Mouse (Mus musculus): Measurements from ENCODE around the gene Cops7b. TPM values are rescaled to one million over a fixed set of nuclear protein-coding genes. Genes with fewer than 3 reads are reported as not detected.
A peak's percentile ranks its signal among the peaks of the same experiment; 100 is the strongest.

Cops7b gene
- total RNA-seq, 2 experiments from 2014 or later, result 5.8 to 30.3 TPM

DNA sequence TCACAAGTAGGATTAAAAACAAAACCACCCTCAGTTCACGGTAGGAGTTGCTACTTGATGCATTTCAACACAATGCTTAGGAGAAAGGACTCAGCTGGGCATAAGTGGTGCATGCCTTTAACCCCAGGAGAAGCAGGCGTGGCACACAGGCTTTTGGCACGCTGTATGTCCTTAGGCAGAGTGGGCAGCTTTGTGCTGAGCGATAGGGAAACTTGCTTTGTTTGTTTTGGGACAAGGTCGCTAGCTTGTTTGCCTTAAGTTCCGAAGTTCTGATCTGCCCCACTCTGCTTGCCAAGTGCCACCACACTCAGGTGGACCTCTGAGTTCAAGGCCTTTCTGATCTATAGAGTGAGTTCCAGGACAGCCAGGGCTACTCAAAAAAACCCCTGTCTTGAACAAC is 12.6 kb downstream of the Cops7b start:
- ATAC-seq (ENCODE audit: poor library complexity, severe bottlenecking), result no peak

DNA sequence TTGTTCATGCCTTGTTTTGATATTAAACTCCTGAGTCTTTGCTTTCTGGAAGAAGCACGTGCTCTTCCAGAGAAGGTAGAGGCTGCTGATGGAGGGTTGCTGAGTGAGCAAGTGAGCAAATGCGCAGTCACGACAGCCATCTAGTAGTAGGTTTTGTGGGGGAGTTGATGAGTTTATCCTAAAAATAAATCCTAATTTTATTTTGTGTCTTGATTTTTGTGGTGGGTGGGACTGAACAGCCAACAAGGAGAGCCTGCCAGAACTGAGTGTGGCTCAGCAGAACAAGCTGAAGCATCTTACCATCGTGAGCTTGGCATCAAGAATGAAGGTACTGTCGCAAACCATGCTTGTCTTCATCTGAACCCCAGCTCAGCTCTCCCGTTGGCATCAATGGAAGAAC is 13.8 kb downstream of the Cops7b start:
- no peak for ATAC-seq (ENCODE audit: poor library complexity, severe bottlenecking)

DNA sequence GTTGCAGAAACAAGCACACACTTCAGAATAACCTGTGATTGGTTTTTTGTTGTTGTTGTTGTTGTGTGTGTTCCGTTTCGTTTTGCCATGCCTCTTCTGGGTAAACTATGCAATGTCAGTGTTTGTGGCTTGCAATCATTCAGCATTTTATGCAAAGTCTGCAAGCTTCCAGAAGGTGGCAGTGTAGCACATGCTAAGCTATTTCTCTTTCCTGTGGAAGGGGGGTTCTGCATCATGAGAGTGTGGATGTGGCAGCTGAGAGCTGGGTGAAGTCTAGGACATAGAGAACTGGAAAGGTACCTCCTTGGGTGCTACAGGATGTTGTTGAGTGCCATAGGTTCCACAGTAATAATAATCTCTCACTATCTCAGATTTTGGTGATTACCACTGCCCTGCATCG is 15.8 kb downstream of the Cops7b start:
- no peak for ATAC-seq (ENCODE audit: poor library complexity, severe bottlenecking)

DNA sequence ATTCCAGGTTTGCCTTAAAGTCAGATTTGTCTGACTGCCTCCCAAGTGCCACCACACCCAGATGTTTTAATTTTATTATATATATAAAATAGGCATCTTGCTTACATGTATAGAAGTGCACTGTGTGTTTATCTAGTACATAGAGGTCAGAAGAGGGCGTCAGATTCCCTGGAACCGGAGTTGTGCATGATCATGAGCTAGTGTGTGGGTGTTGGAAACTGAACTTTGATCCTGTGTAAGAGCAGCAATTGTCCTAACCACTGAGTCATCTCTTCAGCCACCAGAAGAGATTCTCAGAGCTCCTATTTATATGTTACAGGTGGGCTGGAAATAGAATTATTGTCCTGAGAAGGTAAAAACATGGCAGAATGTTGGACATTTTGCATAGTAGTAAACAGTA is 17.4 kb downstream of the Cops7b start:
- no peak for ATAC-seq (ENCODE audit: poor library complexity, severe bottlenecking)

DNA sequence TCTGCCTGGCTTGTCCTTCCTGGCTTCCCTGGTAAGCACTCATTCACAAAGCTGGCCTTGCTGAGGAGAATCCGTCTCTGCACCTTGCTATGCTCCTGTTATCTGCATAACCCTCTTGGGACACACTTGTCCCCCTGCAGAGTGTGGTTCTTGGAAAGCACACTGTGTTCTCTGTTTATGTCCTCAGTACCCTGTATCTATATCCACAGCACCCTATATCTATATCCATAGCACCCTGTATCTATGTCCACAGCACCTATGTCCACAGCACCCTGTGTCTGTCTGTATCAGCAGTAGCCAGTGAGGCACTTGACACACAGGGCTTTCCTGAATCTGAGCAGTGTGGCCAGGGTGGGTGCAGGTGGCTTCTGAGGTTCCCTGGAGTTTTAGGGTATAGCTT is 28.2 kb downstream of the Cops7b start:
- ATAC-seq (ENCODE audit: poor library complexity, severe bottlenecking), result no peak

DNA sequence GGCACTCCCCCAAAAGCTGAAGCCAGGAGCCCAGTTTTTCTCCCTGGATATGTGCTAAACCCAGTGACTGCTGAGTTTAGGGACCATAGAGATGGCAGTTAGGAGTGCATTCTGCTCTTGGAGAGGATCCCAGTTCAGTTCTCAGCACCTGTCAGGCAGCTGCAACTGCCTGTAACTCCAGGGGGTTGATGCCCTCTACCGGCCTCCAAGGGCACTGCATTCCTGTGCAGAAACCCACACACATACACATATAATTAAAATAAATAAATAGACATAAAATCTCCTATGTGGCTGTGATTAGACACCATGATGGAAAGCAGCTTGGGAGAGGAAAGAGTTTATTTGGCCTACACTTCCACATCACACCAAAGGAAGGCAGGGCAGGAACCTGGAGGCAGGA is 29.4 kb downstream of the Cops7b start:
- ATAC-seq (ENCODE audit: poor library complexity, severe bottlenecking), result no peak

DNA sequence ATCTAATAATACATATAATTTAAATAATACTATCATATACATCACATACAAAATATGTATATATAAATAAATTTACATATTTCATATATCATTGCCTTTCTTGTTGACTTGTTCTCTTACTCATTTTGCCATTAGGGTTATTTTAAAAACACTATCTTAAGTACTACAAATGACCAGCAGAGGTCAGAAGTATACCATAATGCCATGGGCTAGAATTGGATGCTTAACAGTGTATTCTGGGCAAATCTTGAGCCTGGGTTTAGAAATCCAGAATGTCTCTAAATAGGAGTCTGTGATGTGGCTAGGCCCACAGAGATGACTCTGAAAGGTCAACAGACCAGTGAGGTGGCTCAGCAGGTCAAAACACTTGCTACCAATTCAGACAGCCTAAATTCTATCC is 31.6 kb downstream of the Cops7b start:
- no peak for ATAC-seq (ENCODE audit: poor library complexity, severe bottlenecking)

DNA sequence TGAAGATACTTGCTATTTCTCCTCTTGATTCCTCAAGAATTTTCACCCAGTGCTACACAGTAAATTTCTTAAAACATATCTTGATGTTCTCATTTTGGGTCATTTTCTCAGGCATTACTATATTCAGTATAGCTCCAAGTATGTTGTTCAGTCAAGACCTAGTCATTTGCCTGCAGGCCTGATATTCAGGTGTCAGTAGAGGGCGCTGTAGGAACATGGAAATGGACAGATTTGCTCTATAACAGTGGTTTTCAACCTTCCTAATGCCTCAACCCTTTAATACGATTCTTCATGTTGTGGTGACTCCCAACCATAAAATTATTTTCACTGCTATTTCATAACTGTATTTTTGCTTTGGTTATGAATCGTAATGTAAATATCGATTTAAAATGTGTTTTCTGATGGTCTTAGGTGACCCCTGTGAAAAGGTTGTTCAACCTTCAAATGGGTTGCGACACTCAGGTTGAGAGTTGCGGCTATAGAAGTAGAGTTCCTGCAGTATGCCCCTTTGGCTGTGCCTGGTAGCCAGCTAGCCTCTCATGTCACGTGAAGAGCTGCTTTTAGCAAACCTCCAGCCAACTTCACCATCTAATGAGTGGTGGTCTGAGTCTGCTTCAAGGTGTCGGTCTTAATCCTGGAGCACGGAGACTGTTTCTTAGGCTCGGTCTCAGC is 35.9 kb downstream of the Cops7b start:
- ATAC-seq (ENCODE audit: poor library complexity, severe bottlenecking), result no peak; the same call in 1 of the 2 replicates

DNA sequence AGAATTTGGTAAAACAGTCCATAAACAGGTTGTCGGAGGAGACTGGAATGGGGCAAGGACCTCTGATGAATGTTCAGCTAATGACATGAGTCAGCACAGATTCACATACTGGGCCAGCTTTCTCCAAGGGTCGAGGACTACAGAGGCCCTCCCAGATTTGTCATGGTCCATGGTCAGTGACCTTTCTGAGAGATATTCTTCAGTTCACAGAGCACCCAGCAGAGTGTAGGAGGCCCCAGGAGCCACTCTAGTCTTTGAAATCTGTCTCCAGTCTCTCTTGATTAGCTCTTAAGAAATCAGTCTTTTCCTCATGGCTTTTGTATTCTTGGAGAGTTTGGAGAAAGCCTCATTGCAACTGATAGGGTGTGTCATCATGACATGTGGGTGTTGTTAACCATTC is 39.6 kb downstream of the Cops7b start:
- no peak for ATAC-seq (ENCODE audit: poor library complexity, severe bottlenecking)

DNA sequence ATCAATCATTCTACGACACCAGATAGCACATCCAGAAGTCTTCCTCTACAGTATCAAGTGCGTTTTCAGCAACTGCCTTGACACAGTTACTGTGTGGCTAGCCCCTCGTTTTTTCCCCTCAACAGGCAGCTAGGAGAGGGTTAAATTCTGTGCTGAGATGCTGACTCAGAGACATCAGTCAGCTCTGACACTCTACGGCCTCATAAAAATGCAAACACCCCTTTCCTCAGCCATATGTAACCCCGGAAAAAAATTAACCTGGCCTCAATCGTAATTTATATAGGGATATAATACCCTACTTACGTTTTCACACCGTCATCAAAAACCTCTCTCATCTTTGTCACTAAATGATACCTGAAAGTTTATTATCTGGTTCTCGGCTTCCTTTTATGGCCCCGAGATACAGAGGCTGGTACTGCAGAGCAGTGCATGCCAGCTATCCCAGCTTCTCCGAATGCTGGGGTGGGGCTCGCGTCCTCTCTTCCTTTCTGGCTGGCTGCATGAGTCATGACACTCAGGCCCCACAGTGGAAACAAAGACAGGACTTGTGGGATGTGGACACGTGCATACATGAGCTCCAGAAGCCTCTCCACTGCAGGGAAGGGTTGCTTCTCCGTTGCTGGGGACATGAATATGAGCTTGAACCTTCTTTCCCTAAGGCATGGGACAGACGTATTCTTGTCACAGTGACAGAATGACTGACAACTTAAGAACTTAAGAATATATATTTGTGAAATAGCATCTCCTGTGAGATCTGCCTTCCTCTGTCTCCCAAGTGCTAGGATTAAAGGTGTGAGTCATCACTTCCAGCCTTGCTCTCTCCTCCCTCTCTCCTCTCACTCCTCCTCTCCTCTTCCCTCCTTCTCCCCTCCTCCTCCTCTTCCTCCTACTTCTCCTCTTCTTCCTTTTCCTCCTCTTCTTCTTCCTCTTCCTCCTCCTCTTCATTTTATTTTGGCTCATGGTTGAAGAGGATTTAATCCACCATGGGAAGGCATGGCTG is 40.6 kb downstream of the Cops7b start:
- no peak for ATAC-seq (ENCODE audit: poor library complexity, severe bottlenecking)

DNA sequence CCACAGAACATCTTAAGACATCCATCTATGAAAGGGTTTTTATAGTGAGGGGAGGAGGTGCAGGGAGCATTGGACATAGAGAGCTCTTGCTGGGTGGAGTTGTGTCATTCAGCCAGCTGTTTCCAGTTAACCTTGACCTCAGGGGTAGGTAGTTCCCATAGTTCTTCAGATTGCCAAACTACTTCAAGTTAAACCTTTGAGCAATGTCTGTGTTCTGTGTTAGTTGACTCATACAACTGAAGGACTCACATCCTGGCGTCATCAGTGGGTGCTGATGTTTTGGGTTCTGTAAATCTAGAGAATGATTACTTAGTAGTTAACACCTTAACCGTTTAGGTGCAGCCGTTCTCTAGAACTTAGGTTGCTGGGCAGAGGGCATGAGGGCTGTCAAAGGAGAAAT is 45.6 kb downstream of the Cops7b start:
- ATAC-seq (ENCODE audit: poor library complexity, severe bottlenecking), result no peak

DNA sequence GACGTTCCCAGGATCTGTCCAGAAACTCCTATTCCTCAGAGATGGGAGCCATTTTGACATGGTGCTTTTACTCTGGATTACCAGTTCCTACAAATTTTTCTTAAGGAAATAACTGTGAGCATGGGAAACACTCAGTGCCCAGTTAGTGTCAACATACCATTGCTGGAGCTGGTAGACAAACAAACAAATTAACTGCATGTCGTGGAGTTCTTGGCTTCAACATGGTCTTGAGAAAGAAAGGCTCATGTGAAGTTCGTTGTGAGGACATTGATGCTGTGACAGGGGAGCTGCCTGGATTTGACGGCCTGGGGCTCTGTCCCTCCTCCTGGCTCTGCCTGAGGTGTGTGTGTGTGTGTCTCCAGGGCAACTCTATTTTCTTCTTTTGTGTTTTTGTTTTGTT is 47.2 kb downstream of the Cops7b start:
- no peak for ATAC-seq (ENCODE audit: poor library complexity, severe bottlenecking)

DNA sequence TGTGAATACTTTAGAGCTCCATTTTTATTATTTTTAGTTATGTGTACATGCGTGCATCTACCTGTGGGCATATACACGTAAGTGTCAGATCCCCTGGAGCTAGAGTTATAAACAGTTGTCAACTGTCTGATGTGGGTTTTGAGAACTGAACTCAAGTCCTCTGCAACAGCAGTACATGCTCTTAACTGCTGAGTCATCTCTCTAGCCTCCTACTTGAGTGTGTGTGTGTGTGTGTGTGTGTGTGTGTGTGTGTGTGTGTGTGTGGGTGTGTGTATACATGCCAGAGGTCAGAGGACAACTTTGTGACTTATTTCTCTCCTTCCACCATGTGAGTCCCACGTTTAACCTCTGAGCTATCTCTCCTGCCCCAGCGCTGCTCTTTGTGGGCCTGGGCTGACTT is 47.8 kb downstream of the Cops7b start:
- ATAC-seq (ENCODE audit: poor library complexity, severe bottlenecking), result no peak

DNA sequence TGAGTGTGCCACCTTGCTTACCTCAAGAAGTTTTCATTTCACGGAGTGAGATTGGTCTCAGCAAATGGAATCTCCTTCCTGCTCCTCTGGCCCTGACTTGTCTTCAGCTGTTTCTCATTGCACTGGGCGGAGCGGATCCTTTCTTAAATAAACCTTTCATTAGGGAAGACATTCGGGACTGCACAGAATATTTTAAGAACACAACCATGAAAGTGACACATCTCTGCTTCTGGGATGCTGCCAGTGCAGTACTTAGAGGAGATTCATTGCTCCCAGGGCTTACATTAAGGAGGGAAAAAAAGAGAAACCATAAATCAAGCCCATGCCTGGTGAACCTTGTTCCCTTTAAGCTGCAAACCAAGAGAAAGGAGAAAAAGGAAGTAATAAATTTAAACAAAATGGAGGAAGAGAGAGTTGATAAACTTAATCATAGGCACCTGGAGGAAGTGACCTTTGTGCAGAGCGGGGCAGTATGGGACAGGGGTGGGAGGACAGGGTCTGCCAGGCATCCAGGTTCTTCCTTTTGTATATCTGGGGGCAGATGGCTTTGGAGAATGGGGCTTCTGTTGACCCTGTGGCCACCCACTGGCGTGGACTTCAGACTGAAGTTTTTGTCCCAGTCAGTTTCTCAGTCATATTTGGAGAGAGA is 50.2 kb downstream of the Cops7b start:
- ATAC-seq (ENCODE audit: poor library complexity, severe bottlenecking), result no peak

DNA sequence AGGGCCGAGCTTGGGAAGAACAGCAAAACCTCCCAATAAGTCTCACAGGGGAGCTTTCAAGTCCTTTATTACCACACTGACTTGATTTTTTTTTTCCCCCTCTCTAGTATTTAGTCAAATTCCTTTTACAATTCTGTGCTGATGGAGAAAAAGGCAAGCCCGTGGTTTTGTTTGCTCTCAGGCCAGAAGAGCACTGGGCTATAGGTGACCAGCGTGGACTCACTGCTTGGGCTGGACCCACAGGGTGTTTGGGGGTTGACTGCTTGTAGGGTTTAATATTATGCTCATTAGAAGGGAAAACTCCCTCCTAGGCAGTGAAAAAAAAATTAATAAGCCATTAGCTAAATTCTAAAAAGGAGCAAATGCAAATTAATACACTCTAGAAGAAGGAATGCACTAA is 50.7 kb downstream of the Cops7b start:
- no peak for ATAC-seq (ENCODE audit: poor library complexity, severe bottlenecking)

DNA sequence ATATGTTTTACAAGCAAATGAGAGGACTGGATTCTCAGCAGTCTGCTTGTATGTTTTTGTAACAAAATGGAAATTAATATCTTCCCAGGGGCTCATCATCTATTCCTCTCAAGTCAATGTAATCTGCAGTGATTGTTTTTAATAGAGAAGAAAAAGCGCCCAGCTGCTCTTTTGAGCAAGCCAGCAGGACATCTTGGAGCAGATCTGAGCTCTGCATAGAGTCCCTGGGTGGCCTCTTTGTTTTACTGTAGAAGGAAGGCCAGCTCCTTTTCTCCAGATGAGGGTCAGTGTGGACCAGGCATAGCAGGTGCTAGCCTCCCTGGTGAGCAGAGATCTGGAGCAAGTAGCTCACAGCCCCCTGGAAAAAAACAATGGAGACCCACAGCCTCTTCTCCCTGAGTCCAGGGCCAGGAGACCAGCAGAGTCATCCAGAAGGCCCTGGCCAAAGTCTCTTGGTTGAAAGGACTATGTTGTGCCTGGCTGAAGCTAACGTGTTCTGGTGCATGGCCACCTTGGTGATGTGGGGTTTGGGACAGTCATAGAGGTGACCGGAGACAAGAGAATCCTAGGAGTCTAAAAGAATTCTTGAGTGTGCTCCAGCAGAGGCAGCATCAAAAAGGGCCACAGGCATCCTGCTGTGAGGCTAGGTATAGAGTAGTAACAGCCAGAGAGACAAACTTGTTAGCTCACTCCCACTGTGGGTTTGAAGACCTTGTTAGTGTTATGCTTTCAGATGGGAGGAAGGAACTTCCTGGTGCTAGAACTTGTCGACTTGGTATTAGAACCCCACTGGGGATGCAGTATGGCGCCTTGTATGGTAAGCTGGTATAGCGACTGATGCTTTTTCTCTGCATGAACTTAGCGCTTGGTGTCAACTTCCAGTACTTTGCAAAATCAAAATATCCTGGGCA is 51.4 kb downstream of the Cops7b start:
- no peak for ATAC-seq (ENCODE audit: poor library complexity, severe bottlenecking)

DNA sequence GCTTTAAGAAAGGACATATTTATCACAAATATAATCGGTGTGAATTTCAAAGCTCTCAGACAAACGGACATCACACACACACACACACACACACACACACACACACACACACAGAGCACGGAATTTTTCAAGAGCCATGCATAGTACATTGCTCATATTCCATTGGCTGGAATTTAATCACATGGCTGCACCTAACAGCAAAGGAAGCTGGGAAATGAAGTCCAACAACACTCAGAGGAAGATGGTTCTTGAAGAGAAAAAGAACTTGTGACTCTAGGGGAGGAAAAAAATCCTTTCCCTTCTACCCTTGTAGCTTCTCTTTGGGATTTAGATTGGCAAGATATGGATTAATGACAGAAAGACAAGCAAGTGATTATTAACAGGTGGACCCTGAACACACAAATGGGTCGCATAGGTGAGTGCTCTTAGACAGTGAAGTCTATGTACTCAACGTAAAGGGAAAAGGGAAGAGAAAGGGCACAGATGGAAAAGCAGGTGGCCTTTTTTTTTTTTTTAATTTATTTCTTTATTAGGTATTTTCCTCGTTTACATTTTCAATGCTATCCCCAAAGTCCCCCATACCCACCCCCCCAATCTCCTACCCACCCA is 52.2 kb downstream of the Cops7b start:
- no peak for ATAC-seq (ENCODE audit: poor library complexity, severe bottlenecking)

DNA sequence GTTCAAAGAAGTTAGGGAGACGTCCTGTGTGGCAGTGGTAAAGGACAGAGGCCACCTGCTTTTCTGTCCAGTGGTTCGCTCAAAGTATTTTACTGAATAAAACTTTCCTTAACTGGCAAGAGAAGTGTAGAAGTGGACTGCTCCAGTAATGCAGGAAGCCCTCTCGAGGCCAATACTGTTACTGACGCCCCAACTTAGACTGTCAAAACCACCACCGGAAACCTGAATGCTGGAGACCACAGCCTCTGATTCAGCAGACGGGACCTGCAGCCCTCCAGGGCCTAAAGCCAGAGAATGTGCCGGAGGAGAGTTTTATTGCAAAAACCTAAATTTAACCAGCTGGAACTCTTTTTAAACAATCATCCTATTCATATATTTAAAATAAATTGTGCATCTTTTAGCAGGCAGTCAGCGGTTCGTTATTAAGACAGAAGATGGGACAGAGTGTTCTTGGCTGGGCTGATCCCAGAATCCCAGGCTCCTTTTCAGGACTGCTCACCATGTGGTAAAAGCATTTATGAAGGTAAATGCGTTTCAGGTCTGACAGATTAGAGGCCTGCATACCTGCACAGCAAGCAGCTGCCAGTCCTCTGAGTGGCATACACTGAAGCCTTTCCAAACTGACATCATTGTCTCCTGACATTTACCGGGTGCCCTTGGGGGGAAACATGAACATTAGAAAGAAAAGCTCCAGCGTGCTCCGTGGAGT is 60.6 kb downstream of the Cops7b start:
- peak; percentile 45; the same call in 1 of the 2 replicates for ATAC-seq (ENCODE audit: poor library complexity, severe bottlenecking)

DNA sequence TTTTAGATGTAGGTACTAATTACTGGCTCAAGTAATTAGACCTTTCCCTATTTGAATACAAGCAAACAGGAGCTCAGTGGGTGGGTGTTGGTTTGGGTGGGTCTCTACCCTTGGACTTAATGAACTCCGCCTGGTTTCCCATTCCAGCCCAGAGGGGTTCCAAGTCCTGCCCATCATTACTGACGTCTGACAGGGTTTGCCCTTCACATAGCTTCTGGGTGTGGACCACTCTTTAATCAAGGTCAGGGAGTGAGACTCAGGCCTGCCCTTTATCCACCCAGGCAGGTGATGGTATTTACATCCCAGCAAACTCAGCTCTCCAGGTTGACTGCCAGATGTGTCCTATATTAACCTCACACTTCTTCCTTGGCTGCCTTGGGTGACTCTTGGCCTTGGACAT is 64.8 kb downstream of the Cops7b start:
- no peak for ATAC-seq (ENCODE audit: poor library complexity, severe bottlenecking)

DNA sequence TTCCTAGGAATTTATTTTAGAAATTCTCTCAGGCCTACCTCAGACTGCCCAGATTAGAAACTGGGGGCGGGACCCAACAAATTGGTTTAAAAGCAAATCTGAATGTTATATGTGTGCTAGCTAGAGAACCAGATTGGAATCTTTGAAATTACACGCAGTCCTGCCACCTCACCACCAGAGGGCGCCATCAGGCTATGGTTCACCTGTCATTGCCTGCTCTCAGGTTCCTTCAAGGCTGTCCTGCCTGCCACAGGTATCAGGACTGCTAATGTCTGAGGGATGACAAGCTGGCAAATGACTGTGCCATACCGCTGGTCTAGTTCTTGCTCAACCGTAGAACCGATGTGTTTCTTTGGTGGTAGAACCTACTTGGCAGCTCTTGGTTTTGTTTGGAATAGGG is 67.6 kb downstream of the Cops7b start:
- ATAC-seq (ENCODE audit: poor library complexity, severe bottlenecking), result peak; percentile 60

Data from megakaryocyte, adult 5-6 weeks (primary cell).